Mouse (Mus musculus): ENCODE measurements at regions not wholly inside any gene's neighbourhood (a gene's known extent, or its start where the extent isn't known, plus 50 kb on each side); places are given as distances from the start of the nearest gene placed in this dataset.
"Not testable (repeated sequence)": the region's sequence is repeated elsewhere in the genome, so short reads cannot be mapped to it uniquely, and the experiment has no call there.

DNA sequence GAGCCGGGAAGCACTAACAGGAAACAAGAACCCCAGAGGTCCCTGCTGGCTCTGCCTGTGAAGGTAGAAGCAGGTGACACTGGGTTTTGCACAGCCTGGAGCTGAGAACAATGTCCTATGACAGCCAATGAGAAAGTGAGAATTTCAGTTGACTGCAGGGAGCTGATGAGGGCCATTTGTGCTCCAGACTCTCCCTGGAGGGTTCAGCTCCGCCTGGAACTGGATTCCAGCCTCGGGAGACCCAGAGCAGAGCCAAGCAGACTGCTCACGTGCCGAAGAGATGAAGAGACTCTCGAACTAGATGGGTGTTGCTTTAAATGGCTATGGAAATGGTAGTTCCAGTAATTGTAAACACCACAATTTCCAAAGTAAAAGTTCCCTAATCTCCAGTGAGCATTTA, 93.5 kb downstream of the Cand1 start:
- DNase-seq (ENCODE audit: low read depth), result no peak

DNA sequence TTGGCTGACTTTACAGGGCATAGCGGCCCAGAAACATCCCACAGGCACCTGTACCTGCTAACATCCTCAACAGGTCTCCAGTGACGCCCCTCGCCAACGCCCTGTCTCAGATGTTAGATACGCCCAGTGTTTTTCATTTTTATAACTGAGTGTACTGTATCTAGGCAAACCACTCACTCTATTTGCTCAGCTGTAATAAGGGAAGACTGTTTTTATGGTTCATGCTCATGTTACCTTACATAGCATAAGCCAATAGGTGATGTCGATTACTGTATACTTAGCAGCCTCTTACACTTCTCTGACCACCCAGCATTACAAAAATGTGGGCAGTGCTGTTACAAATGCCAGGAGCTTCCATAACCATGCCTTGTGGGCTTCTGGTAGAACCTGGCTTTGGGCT, 97.0 kb downstream of the Cand1 start:
- no peak for DNase-seq (ENCODE audit: low read depth)

DNA sequence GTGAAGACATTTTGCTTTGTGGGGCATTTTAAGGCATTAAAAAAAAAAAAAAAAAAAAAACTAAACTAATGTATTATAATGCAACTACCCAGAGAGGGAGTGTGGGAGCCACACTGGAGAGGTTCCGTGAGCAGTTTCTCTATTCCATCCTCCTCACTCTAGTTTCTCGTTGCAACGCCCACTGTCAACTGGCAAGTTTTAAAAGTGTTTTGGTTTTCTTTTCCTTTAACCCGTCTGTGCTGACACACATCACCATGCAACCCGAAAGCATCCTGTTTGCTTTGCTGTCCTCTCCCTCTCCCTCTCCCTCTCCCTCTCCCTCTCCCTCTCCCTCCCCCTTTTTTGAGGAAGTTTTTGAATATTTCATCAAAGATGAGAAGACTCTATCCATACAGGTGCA, 97.5 kb downstream of the Cand1 start:
- no peak for DNase-seq (ENCODE audit: low read depth)

DNA sequence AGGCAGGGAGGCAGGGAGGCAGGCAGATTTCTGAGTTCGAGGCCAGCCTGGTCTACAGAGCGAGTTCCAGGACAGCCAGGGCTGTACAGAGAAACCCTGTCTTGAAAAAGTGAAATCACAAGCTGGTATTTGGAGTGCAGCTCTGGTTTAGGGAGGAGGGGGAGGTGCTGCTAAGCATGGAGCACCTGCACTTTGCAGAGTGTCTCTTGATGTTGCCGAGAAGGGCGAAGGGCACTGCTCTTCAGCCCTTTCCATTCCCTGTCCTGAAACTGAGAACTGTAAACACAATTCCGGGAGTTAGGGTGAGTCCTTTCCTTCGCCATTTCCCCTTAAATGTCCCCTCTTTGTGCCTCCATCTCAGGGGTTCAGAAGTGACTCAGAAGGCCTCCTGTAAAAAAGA, 101.6 kb downstream of the Cand1 start:
- DNase-seq (ENCODE audit: low read depth), result no peak

DNA sequence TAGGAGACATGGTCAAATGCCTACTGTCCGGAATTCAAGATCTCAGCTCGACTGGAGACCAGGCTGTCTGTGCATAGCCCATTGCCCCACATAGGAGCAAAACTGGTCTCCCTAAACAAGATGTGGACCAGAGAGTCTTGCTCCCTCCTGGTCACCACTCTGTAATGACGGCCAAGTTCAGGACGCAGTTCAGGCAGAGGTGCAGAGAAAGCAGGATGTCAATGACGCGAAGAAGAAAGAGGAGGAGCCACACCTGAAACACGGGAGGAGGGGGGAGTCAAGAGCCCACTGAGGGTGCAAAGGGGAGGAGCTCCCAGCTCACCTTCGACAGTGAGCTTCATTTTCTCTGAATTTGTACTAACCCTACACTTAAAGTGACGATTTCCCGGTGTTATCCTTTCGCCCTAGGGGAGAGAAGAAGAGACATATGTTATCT, 104.3 kb downstream of the Cand1 start:
- DNase-seq (ENCODE audit: low read depth), result no peak

DNA sequence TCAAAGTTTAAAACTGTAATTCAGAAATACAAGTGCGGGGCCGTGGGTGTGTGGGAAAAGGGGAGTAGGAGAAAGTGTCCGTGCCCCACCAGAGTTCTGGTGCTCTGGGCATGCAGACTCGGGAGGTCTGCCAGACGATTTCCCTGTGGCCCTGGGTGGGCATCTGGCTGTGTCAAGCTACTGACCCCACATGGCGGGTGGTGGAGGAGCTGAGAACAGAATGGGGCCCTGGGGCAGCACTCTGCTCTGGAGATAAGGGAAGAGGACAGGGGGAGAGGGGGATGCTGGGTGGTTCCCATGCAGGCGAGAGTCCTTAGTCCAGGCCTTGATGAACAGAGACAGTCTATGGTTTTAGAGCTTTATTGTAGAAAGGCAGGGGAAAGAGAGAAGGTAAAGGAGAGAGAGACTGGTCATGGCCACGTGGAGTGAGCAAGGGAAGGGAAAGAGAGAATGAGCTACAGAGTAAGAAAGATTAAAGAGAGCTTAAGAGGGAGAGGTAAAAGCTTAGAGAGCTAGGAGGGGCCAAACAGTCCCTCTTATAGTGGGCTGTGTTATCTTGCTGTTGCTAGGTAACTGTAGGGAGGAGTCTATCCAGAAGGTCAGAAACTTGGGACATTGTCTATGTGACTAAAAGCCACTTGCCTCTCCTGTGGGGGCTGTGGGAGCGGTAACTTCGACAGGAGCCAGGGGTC, 104.9 kb downstream of the Cand1 start:
- no peak for DNase-seq (ENCODE audit: low read depth)

DNA sequence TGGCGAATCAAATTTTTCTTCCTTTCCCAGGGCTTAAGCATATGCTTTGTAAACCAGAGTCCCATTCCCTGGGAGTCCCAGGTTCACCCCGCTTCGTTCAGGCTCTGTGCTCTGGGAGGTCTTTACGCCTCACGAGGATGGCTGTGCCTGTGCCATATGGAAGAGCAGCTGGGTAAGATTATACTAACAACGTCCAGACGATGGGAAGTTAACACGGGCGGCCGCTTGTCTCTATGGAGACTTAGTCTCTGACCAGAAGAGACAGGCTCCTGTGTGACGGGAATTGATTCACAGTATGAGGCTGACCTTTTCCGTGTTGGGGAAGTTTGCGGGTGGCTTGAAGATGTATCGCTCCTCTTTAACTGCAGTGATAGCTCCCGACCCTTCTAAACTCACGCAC, 107.9 kb downstream of the Cand1 start:
- no peak for DNase-seq (ENCODE audit: low read depth)

DNA sequence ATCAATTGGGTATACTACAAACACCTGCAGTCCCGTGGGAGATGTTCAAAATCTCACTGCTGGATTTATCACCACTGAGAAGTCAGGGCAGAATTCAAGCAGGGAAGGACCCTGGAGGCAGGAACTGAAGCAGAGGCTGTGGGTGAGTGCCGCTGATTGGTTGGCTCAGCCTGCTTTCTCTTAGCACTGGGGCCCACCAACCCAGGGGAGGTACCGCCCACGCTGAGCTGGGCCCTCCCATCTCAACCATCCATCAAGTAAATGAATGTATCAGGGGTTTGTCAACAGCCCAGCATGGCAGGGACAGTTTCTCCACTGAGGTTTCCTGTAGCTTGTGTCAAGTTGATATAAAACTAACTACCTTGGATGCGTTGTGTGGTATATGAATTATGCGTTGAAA, 109.2 kb downstream of the Cand1 start:
- DNase-seq (ENCODE audit: low read depth), result no peak

DNA sequence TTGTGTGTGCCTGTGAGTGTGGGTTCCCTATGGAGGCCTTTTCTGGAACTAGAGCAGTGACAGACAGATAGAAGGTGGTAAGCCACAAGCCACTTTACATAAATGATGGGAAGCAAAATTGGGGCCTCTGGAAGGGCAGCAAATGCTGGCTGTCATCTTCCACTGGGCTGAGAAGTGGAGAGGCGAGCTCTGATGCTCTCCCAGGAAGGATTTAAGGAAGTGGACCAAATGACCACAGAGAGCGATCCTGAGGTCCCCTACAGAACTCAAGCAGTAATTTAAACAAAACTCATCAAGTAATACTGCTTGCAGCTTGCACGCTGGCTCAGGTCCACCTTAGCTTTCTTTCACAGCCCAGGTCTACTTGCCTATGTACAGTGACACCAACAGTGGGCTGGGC, 111.8 kb downstream of the Cand1 start:
- no peak for DNase-seq (ENCODE audit: low read depth)

DNA sequence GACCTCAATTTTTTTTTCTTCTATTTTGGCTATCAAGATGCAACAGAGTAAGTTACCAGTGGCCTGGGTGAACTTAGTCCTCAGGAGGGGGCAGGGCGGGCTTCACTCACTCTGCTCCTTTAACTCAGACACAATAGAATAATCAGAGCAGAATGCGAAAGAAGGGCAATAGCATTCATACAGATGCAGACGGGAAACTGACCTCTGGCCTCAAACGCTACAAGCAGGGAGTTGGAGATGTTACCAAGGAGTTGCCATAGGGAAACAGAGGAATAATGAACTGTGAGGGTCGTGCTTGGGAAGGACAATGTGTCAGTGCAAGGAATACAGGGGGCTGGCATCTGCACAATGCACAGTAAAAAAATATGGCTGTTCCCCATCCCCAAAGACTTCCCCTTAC, 116.3 kb downstream of the Cand1 start:
- DNase-seq (ENCODE audit: low read depth), result no peak

DNA sequence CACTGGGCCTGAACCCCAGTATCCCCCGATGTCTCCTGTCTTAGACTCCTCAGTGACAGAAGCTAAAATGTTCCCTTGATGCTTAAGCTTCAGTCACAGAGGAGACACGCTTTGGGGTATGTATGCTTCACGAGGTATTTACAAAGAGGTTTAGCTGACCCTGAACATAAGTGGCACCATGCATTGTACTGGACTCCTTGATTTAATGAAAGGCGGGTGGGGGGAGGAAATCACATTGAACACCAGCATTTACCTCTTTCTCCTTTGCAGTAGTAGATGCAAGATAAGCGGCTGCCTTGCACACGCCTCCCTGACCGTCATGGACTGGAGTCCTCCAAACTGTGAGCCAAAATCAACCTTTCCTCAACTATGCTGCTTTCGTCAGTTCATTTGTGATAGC, 117.5 kb downstream of the Cand1 start:
- no peak for DNase-seq (ENCODE audit: low read depth)

DNA sequence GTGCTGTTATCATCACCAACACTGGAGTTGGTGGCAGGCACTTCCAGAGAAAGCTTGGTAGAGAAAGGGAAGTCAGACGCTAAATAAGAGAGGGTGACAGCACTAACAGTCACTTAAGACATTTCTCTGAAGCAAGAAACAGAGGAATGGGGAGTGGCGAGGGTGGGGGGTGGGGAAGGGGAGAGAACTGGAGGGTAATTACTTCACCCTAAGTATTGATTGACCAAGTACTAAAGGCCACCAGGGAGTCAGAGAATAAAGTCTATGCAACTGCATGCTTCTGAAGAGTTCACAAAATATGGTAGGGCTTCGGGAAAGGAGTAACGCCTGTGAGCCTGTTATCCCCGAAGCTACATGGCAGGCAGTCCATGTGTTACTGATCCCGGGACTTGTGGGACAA, 118.3 kb downstream of the Cand1 start:
- DNase-seq (ENCODE audit: low read depth), result no peak

DNA sequence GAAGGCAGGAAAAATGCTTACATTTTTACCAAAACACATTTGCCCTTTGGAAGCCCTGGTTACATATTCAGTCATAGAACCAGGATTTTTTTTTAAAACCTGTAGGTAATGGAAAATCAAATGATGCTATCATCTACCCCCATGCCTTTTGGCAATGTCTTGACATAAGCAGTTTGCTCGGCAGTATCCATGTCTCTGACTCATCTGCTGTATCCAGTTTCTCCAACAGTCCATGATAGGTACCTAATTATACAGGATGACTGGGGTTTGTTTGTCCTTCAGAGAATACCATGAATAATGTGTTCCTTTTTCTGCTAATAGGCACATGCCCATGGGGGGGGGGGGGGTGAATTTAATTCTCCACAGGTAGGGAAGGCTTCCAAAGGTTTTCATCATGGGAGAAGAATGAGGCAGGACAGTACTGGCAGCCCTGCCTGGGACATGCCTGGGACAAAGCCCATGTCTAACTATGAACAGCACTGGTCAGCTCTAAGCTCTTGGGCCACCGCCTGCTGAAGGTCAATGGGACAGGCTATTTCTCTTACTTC, 122.9 kb downstream of the Cand1 start:
- DNase-seq (ENCODE audit: low read depth), result no peak

DNA sequence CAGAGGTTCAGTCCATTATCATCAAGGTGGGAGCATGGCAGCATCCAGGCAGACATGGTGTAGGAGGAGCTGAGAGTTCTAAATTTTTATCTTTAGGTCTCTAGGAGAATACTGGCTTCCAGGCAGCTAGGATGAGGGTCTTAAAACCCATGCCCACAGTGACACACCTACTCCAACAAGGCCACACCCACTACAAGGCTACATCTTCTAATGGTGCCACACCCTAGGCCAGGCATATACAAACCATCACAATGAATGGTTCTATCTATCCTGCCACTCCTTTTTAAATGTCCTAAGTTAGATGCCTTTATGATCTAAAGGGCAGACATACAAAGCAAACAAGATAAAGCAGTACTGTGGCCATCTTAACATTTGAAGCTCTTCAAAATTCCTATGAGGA, 124.7 kb downstream of the Cand1 start:
- DNase-seq (ENCODE audit: low read depth), result not testable (repeated sequence)

DNA sequence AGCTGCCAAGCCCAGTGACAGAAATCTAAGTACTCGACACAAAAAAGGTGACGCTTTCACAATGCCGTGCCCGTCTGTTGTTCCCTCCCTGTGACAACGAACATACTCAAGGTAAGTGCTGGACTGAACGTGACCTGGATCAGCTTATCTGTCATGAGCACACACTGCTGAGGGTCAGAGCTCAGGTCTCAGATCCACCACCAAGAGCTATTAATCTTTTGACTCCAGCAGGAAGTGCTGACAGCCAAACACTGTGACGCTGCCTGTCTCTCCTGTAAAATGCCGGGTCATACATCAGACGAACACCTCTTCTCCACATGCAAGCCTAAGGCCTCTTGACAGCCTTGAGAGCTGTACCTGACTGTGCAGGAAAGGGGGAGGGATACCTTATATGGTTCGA, 125.2 kb downstream of the Cand1 start:
- no peak for DNase-seq (ENCODE audit: low read depth)

DNA sequence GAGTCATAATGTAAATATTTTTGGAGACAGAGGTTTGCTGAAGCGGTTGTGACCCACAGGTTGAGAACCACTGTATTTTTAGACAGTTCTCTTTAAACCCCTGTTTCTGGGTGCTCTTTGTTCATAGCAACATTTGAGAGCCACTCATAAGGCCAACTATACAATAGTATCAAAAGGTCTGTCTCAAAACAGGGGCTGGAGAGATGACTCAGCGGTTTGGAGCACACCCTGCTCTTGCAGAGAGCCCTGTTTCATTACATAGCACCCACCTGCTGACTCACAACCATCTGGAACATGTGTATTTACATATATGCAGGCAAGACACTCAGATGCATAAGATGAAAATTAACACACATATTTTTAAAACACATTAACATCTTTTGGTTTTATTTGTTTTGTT, 128.0 kb downstream of the Cand1 start:
- DNase-seq (ENCODE audit: low read depth), result no peak

DNA sequence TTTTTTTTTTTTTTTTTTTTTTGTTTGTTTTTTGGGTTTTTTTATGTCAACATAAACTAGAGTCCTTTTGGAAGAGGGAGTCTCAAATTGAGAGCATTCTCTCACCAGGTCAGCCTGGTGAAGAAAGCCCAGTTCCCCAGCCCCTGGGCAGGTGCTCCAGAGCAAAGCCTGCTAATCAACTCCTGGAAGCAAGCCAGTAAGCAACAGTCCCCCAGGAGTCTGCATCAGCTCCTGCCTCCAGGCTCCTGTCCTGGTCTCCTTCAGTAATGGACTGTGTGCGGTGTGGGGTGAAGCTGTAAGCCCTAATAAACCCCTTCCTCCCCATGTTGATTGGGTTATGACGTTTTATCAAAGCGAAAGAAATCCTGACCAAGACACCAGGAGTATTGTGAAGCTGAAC, 128.4 kb downstream of the Cand1 start:
- no peak for DNase-seq (ENCODE audit: low read depth)

DNA sequence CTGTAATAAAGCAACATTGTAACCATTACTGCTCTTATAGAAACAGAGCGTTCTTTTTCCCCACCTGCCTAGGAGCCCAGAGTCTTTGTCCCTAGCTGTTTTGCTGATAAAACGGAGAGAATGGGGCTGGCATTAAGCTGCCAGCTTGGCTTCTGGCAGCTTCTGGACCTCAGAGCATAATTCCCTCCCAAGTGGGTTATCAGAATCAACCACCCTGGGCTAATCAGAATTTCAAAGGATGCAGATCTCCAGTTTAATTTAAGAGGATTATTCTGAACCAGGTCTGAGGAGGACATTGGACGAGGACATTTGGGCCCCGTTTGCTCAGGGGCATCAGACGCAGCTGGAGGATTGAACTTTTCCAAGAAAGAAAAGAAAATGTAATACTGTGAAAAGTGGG, 129.2 kb downstream of the Cand1 start:
- no peak for DNase-seq (ENCODE audit: low read depth)

DNA sequence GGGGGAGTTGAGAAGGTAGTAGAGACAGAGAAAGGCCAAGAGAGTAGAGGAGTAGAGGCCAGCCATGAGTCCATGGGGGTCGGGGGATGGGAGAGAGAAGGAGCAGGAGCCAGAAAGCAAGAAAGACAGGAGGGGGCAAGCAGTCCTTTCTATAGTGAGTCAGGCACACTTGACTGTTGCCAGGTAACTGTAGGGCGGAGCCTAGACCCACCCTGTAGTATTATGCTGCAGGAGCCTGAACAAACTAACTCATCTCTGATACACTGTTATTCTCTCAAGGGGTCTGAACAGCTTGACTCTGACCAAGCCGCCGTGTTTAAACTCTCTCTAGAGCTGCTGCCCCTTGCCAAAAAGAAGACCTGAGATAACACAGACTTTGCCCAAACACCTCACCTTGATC, 130.6 kb downstream of the Cand1 start:
- DNase-seq (ENCODE audit: low read depth), result no peak

DNA sequence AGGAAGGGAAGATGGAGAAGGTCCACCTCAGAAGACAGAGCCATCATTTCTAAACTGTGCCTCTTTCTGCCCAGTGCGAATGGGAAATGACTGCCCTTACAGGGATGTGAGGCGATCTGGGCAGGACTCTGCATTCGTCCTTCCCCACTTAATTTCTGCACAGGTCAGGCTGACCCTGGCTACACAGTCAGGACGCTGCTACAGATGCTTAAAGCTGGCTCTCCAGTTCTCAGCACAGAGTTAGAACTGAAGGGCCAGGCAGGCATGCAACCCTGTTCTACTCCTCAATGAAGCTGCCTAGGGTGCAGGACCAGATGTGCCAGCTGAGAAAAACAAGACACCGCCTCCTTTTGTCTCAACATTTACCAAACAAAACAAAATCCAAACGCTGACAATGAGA, 132.1 kb downstream of the Cand1 start:
- DNase-seq (ENCODE audit: low read depth), result no peak

DNA sequence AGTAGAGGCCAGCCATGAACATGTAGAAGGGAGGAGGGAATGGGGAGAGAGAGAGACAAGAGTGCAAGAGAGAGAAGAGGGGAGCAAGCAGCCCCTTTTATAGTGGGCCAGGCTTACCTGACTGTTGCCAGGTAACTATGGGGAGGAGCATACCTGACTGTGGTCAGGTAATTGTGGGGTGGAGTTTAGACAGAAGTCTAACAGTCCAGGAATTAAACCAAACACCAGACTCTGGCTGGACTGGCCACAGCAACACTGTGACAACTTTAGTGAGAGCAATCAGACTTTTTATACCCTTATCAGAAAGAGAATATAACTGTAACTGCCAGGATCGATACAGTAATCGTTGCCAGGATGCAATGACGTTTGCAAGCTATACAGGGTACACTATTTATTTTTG, 133.8 kb downstream of the Cand1 start:
- DNase-seq (ENCODE audit: low read depth), result no peak

DNA sequence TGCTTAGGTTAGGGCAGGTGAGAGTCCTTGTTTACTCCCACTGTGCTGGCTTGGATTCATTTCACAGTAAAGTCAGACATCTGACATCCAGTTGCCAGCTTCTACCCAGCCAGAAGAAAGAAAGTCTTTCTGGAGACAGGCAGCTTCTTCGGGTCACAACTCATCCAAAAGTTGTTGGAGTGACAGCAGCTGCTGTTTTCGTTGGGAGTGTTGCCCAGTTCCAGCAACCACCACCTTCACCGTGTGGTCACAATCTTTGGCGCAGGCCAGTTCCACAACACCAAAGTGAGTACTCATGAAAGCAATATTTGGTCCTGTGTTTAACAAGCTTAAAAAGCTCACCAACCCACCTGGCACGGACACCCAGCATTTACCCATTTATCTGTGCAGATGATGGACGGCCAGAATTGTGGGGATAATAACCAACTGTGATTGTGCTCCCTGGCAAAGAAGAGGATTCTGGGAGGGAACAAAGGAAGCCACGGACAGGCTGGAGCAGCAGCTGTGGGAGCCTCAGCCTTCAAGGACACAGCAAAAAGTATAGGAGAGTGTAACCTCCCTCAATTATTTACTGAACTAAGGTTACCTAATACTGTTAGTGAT, 134.5 kb downstream of the Cand1 start:
- no peak for DNase-seq (ENCODE audit: low read depth)

DNA sequence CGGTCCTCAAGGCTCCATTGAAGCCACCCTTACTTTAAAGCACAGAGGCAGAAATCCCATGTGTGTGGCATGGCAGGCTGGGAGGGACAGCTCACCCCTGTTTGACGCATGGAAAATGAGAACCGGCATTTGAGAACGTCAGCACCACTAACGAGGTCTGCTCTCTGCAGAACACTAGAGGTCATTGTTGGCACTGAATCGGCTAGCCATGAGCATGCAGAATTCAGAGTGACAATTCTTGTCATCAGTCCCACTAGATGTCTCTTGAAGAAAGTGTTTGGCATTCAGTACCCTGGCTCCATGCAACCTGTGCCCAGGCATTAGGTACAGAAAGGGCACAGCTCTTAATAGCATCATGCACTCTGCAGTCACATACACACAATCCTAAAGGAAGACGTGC, 139.3 kb downstream of the Cand1 start:
- DNase-seq (ENCODE audit: low read depth), result no peak

All from c-Kit-positive CD71-negative TER-119-negative erythroid progenitor cells, embryonic 14.5 days (primary cell).